Mouse (Mus musculus): ENCODE measurements around the gene Cdkn2d. TPM values are rescaled to one million over a fixed set of nuclear protein-coding genes. Genes with fewer than 3 reads are reported as not detected.

Cdkn2d gene
- polyA plus RNA-seq (2012; rRNA removed) = 29.2 and 41.6 TPM in 2 replicates

DNA sequence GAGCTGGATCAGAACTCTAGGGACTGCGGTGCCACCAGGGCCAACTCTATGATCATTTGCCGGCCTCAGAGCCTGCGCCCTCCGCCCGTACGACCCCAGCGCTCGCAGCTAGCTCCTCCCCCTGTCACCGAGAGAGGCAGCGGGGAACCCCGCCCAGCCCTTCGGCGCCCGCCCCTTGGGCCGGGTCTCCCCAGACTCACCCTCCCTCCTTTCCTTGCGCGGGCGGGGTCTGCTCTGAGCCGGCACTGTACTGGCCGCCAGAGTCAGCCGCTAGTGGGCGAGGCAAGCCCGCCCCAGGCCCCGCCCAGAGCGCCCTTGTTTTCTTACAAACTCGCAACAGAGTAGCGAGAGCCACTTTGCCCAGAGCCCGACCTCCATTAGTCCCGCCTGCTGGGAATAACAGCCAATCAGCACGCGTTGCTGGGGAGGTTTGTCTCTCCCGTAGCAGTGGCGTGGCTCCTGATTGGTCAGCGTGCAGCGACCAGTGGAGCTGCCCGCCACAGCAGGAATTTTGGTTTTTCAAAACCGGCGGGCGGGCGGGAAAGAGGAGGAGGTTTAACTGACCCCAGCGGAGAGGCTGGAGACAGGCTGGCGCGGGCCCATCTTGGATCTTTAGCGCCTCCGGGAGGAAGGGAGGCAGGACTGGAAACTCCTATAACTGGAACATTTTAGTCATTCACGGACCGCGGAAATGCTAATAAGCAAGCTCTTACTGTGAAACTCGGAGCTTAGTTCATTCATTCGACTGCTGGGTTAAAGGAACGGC, at the start of gene Cdkn2d:
Gene Cdkn2d, minus strand, starts transcription at position 386 of the 766 bp plus-strand sequence.

DNA sequence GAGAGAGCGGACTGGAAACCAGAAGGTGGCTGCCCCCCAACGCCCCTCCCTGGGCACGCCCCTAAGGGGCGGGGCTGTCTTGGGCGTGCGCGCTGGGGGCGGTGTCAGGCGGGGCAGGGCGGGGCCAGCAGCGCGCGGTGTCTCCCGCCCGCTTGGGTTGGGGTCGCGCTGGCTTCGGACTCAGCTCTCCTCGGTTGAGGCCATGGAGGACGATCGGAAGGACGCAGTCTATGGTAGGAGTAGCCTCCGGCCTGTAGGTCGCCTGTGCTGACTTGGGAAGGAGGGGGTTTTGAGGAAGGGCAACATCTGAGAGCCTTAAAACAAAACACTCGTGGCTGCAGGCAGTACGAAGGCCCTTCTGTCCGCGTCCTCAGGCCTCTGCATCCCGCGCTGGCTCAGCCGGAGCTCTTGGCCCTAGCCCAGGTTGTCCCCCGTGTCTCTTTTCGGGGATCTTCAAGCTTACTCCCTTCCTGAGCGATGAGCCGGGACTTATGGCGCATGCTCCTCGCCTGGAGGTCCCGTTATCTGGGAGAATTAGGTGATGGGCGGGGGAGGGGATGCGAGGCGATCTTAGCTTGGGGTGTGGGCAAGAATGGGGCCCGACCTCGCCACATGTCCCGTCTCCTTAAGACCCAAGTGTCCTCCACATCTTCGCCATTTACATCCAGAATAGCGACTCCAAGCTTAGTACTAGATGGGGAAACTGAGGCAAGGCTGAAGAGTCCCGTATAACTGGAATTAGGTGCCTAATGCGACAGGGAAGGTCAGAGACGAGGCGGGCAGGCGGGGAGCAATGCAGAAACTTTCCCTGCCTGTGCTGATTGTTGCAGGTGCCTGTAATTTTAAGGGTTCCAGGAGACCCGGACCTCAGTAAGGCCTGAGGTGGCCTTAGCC, 29.7 kb upstream of the Cdkn2d start, which contains the start of gene Slc44a2:
Gene Slc44a2, plus strand, starts transcription at position 80 of the 894 bp plus-strand sequence.

DNA sequence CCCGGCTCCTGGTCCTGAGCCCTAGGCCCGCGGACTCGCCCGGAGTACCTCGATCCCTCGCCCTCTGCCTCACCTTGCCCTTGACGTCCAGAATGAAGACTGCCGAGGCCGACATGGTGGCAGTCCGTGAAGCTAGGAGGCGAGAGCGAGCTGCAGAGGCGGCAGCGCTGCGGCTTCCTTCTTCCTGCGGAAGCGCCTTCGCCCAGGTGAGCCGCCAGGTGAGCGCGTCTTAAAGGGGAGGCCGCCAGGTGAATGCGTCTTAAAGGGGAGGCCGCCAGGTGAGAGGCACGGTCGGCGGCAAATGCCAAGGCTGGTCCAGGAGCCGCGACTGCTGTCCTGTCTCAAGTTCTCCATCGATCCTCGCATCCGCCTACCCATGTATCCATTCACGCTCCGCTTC, 20.9 kb upstream of the Cdkn2d start, which contains the start of gene Ap1m2:
Gene Ap1m2, minus strand, starts transcription at position 204 of the 400 bp plus-strand sequence.

DNA sequence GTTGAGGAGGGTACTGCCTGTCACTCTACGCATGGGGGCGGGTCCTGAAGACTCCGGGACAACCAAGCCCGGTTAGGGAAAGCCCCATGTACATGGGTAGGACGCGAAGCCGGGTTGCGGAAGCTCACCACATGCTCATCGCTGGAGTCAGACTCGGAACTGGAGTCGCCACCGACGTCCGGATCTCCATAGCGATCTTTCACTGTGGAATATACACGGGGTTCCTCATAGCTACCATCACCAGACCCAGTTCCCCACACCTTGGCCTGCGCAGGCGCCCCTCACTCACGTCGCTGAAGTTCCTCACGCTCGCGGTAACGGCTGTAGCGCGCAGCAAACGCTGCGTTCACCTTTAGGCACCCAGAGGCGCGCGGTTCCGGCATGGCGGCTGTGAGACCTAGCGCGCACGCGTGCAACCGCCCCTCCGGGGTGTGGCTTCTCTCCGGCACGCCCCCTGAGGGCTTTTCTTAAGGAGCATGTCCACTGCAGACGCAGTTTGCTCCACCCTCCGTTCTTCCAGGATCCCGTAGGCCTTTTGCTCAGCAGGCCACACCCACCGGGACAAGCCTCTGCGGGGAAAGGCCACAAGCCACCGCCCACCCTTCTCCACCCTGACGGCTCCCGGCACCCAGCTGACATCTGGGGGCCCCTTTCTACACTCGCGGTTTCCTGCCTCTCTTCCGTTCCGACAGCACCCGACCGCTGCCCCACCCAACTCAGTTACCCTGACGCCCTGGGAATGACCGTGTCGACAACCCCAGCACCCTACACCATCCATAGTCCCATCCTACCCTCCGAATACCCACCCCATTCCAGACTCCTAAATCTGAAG, 3.4 kb downstream of the Cdkn2d start, which contains the start of gene Kri1:
Gene Kri1, minus strand, starts transcription at position 399 of the 832 bp plus-strand sequence.

DNA sequence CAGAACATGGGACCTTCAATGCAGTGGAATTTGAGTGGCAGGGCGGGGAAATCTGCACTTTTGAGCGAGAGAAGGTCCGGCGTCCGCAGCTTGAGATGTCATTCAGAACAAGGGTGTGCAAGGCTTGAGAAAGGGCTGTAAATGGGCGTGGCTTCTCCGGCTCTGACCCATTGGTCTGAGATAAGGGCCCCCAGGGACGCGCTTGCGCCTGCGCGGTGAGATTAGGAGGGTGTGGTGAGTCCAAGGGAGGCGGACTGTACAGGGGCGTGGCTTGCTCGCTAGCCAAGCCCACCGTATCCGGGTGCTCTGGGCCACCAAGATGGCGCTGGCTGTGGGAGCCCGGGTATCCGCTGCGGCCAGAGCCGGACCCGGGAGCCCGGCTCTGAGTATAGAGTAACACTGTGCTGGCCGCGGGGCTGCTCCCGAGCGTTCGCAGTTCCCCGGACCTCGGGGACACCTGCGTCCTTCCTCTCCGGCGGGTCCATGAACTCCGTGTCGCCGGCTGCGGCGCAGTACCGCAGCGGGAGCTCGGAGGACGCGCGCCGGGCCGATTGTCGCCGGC, 26.1 kb downstream of the Cdkn2d start, which contains the start of gene Atg4d:
Gene Atg4d, plus strand, starts transcription at position 294 of the 562 bp plus-strand sequence.

DNA sequence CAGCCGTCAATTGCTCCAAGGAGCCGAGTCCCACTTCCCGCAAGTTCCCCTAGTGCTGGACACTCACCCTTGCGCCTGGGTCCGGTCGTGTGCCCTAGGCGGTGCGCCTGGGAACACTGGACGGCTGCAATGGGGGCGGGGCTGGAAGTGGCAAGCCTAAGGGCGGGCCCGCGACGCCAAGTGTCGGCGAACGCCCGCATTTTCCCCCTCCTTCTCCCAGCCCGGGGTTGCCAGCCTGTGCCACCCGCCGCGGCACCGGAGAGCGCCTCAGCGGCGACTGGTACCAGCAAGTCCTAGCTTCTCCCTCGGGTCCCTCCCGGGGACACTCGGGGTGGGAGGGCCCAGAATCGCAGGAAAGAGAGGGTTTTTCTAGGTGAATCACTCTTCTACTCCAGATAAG, 42.9 kb downstream of the Cdkn2d start, which contains the start of gene S1pr5:
Gene S1pr5, minus strand, starts transcription at position 118 of the 400 bp plus-strand sequence.

DNA sequence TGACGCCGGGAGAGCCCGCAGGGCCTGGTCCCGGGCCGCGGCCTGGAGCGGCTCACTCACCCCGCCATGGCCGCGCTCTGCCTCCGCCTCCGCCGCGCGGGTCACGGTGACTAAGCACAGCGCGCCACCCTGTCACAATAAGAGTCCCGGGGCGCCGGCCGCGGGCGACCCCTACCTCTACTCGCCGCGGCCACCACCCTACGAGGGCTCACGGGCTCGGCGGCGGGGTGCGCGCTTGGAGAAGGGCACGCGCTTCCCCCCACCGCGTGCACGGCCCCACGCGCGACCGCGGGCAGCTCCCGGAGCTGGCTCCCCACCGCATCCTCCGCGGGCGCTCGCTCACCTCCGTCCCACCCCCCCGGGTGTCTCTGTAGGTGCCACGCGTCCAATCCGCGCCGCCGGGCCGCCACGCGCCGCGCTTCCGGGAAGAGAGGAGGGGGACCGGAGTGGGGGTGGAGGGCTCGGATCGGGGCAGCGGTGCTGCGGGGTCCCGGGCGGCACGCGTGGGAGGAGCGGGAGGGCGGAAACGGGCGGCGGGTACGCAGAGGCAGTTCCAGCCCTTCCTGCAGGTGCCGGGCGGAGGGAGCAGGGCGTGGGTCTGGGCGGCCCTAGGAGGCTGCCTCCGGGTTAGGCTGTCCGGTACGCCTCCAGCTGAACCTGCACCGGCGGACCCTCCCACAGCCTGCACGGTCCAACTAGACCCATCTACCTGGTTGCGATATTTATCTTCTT, 52.3 kb downstream of the Cdkn2d start, which contains the start of gene Keap1:
Gene Keap1, minus strand, starts transcription at position 629 of the 732 bp plus-strand sequence.

Other genes with a start within 250 kb of the Cdkn2d start
- 0.66 and 1.1 TPM in 2 replicates for gene Zglp1, start 224.3 kb downstream of the Cdkn2d start, polyA plus RNA-seq (2012; rRNA removed)
- gene Gm49373, start 218.3 kb downstream of the Cdkn2d start, polyA plus RNA-seq (2012; rRNA removed) = 0.12 and 0.20 TPM in 2 replicates
- 48.2 and 82.0 TPM in 2 replicates for gene Fdx1l, start 217.8 kb downstream of the Cdkn2d start, polyA plus RNA-seq (2012; rRNA removed)
- gene Gm38431, start 199.4 kb downstream of the Cdkn2d start, polyA plus RNA-seq (2012; rRNA removed) = 14.2 and 36.9 TPM in 2 replicates
- gene Raver1, start 199.4 kb downstream of the Cdkn2d start, polyA plus RNA-seq (2012; rRNA removed) = 64.1 and 72.3 TPM in 2 replicates
- gene Tyk2, start 160.2 kb downstream of the Cdkn2d start, polyA plus RNA-seq (2012; rRNA removed) = 36.9 and 38.6 TPM in 2 replicates
- 44.7 and 52.6 TPM in 2 replicates for gene Cdc37, start 141.4 kb downstream of the Cdkn2d start, polyA plus RNA-seq (2012; rRNA removed)
- gene Pde4a, start 125.7 kb downstream of the Cdkn2d start, polyA plus RNA-seq (2012; rRNA removed) = 6.9 and 7.2 TPM in 2 replicates
- 110 and 116 TPM in 2 replicates for gene Keap1, start 52.0 kb downstream of the Cdkn2d start, polyA plus RNA-seq (2012; rRNA removed)
- gene S1pr5, start 43.0 kb downstream of the Cdkn2d start, polyA plus RNA-seq (2012; rRNA removed) = 0.17 and 0.19 TPM in 2 replicates
- gene Atg4d, start 26.1 kb downstream of the Cdkn2d start, polyA plus RNA-seq (2012; rRNA removed) = 123 and 143 TPM in 2 replicates
- gene Kri1, start 3.4 kb downstream of the Cdkn2d start, polyA plus RNA-seq (2012; rRNA removed) = 17.8 and 22.7 TPM in 2 replicates
- gene Ap1m2, start 20.9 kb upstream of the Cdkn2d start, polyA plus RNA-seq (2012; rRNA removed) = 94.6 and 96.9 TPM in 2 replicates
- gene Slc44a2, start 29.3 kb upstream of the Cdkn2d start, polyA plus RNA-seq (2012; rRNA removed) = 27.3 and 35.5 TPM in 2 replicates
- gene Ilf3, start 76.5 kb upstream of the Cdkn2d start, polyA plus RNA-seq (2012; rRNA removed) = 29.2 and 32.3 TPM in 2 replicates
- 61.0 and 62.5 TPM in 2 replicates for gene Qtrt1, start 120.4 kb upstream of the Cdkn2d start, polyA plus RNA-seq (2012; rRNA removed)
- 341 and 414 TPM in 2 replicates for gene Dnm2, start 133.5 kb upstream of the Cdkn2d start, polyA plus RNA-seq (2012; rRNA removed)
- 15.9 and 20.7 TPM in 2 replicates for gene Tmed1, start 218.8 kb upstream of the Cdkn2d start, polyA plus RNA-seq (2012; rRNA removed)
- gene AB124611, start 234.8 kb upstream of the Cdkn2d start, polyA plus RNA-seq (2012; rRNA removed) = 1.8 and 2.4 TPM in 2 replicates